Mouse (Mus musculus): ENCODE measurements around the gene AW209491.

AW209491 gene

DNA sequence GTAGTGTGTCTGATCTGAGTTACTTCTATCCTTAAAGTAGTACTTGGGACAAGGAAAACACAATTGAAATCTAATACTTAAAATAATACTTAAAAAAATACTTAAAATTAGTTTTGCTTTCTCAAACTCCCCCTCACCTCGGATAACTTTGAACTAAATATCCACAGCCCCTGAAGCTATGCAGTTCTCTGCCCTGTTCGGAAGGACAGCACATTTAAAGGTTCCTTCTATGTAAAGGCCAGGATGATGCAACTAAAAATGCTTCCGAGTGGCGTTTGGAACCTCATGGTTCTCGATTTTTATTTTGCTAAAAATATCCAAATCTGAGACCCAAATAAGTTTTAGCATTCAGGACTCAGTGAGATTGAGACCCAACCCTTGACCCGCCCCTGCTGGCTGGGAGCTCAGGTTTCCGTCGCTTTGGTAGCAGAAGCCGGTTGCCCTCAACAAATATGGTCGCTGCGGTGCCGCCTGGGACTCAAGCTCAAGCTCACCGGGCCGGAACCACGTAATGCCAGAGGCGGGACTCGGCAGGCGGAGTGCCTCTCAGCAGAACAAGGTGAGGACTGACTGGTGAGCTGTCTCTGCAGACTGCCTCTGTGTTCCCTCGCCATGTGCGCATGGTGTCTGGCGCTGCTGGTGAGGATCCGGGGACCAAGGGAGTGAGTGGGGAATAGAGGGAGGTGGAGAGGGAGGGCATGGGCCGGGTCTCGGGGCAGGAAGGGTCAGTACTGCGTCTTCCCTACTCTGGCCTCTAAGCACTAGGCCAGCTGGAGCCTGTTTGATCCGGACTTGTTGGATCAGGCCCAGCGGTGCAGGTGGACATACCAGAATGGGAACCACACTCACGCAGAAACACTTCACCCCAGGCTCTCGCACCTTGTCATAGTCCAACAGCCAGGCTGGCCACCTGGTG is at the start of gene AW209491:
AW209491 (plus strand) TSS at position 429 of the 916 bp plus-strand sequence.
- peak; percentile 97 to 98 for DNase-seq

DNA sequence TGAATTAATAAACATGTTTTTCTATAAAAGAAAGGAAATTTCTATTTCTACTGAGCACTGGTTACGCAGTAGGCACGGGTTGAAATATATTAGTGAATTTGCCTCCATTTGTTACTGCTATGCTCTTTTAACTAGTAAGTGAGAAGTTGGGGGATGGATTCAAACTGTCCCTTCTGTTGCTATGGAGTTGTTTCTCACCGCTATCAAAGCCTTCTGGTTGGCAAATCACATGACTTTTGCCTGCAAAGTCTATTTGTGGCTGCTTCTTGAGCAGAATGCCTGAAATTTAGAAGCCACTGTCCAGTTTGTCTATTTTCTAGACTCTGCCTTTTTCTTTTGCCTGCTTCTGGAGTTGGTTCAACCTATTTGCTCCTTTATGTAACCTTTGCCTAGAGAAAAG is 49.6 kb upstream of the AW209491 start:
- no peak for DNase-seq

DNA sequence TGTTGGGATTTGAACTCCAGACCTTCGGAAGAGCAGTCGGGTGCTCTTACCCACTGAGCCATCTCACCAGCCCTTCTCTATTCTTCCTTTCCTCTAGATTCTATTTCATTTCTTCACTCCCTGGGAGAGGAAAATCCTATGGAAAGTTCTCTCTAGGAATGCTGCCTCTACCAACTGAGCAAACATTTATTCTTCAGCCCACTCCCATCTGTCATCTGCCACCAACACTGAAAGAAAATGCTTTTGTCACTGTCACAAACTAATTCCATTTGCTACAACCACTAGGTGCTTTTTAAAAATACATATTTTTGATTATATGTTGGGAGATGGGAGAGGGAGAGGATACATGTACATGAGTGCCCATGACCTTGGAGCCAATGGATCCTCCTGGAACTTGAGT is 27.2 kb upstream of the AW209491 start:
- DNase-seq: no peak

DNA sequence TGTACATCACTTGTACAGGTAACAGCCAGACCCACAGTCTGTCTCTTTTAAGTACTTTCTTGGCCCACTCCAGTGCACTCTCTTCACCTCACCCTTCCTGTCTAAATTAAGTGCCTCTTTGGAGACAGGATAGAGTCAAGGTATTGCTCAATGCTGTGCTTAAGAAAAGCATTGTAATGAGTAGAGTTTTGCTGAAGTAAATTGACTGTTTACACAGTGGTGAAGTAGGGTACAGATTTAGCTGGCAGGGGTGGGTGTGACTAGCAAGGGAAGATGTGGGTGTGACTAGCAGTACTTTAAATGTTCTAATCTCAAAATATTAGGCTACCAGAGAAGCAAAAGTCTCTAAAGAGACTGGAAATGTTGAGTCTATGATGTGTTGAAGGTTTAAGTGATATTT is 22.3 kb upstream of the AW209491 start:
- peak; percentile 7 to 33 for DNase-seq

DNA sequence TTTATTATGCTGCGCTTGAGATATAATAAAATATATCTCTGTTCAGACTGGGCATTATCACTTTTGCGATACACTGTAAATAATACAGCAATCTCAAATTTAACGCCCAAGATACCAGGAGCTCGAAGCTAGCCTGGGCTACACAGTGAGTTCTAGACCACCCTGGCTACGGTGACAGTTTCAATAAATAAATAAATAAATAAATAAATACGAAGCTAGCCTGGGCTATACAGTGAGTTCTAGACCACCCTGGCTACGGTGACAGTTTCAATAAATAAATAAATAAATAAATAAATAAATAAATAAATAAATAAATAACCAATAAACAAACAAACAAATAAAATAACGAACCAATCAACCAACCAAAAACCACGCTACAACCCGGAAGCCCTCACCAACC is 17.5 kb upstream of the AW209491 start:
- DNase-seq: no peak

DNA sequence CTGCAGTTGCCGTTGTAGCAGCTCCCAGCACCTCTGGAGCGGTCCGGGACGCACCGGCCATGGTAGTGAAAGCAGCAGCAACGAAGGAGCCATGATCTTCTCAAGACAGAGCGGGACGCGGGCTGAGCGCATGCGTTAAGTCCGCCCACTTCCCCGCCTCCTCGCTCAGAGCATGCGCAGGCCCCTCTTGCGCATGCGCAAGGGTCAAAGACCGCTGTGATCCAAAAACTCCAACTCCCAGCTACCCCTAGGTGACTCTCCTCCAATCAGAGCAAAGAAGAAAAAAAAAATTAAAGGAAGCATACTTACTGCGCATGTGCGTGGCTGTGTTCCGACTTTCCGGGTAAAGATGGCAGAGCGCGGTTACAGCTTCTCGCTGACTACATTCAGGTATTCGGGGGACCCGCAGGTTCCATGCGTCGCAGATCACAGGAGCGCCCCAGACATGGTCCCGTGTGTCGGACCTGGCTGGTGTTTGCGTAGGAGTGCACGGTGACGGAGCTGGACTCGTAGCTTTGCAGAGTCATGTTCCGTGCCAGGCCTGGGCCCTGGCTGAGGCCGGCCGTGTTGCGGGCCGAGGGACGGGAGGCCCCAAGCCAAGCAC is 16.9 kb upstream of the AW209491 start, which contains the start of the genes Mrpl32 and Psma2:
Mrpl32 (minus strand) TSS at position 240 of the 604 bp plus-strand sequence.
Psma2 (plus strand) TSS at position 315 of the 604 bp plus-strand sequence.
- peak; percentile 97 to 98 for DNase-seq

DNA sequence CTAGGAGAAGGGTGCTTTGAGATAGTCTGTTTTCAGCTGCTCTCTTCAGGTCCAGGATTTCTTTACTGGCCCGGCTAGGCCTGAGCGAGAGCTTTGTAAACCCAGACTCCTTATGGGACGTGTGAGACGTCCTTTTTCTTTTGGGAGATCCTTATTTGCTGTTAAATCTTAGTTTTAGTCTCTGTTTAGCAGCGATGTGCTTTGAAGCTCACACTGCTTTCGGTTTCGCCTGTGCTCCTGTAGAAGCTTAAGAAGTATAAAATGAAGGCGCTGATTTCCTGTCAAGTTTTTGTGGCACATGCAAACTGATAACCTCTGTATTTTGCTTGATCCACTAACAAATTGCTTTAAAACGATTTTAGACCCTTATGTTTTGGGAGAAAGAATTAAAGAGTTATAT is 16.4 kb upstream of the AW209491 start:
- no peak for DNase-seq

- DNase-seq: peak; percentile 29 to 65
These were observed 11.2 kb upstream of the AW209491 start for GRCm38 (mm10) chr13:14618724-14619123.

DNA sequence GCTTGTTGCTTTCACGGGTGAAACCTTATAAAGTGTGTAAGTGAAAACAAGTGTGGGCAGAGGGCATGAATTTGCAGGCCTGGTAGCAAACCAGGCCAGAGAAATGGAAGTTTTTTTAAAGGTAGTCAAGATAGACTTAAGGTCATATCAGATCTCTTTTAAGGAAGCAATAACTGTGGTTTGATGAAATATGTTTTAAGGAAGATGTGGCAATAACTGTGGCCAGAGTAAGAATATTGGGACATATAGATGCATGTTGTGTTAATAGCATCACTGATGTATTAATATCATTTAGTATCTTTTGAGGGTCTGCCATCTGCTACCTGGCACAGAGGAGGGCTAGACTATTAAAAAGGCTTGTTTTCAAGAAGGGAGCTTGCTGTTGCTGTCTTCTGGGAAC is 10.0 kb downstream of the AW209491 start:
- no peak for DNase-seq

DNA sequence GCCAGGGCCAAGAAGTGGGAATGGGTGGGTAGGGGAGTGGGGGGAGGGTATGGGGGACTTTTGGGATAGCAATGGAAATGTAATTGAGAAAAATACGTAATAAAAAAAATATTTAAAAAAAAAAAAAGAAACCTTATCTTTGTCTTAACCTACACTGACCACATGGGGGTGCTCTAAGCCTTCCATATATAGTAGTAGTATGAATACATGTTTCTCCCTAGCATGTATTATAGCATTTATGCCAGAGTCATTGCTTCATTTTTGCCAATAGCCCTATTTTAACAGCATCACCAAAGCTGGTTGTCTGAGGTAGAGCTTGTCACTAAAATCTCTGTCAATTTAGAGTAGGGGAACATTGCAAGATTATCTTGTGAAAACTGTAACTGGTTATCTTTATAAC is 19.3 kb downstream of the AW209491 start:
- no peak for DNase-seq

- DNase-seq: no peak
These were observed 37.2 kb downstream of the AW209491 start for GRCm38 (mm10) chr13:14667107-14667506.

- no peak for DNase-seq
These were observed 40.4 kb downstream of the AW209491 start for GRCm38 (mm10) chr13:14670342-14670741.
